Mouse (Mus musculus): ENCODE measurements around the gene Plscr5.

DNA sequence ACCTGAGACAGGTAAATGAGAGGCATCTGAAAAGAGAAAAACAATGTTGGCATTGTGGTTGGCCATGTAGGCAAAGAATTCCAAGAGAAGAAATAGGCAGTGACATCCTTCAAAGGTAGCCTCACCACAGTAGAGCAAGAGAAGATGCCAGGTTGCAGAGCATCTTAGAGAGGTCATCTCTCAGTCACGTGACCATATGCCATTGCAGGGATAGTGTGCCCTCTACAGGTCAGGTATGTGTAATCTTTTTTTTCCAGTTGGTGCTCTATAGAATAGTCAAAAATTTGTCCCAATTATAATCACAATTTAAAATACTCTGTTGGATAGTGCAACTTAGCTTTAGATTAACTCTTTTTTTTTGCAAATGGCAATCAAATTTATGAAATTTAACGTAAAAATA lies 1.4 kb upstream of the Plscr5 start:
- no peak for TF ChIP-seq CTCF (IDR thresholded peaks at IDR 0.05; ENCODE audit: borderline replicate concordance, insufficient read depth, low read length)
- TF ChIP-seq POLR2A (IDR thresholded peaks at IDR 0.05; ENCODE audit: low read depth, low read length): no peak

All from embryonic fibroblast, embryonic 13.5 days (primary cell).